Mouse (Mus musculus): ENCODE results near the gene Fgfr2. TPM values are rescaled to one million over a fixed set of nuclear protein-coding genes. Genes with fewer than 3 reads are reported as not detected.

The Fgfr2 gene
- total RNA-seq, 2 experiments from 2014 or later, result 43.7 to 44.3 TPM

Small RNA genes within 50 kb of the gene (microRNA-seq; reads per million reads assigned to microRNA genes)
- 0.60 to 0.92 reads per million in 2 experiments for gene Mir7061

Other genes with a start within 250 kb of the Fgfr2 start
- gene Zranb1, start 192.2 kb downstream of the Fgfr2 start, total RNA-seq (2021), result 10 to 100 TPM; 38.4 to 41.6 TPM
- 10 to 100 TPM; 44.8 to 47.5 TPM for gene Ctbp2, start 1.0 kb upstream of the Fgfr2 start, total RNA-seq (2021)